Mouse (Mus musculus) yolk sac, embryonic 10.5 days (tissue): ENCODE measurements around the gene Ccnt1.
"Not testable (repeated sequence)": the region's sequence is repeated elsewhere in the genome, so short reads cannot be mapped to it uniquely, and the experiment has no call there.

Experiments used
- DNase-seq: peaks from one replicate; pipeline ENCODE4 v3.0.0-alpha.2; 2017; ENCODE audit warnings: low spot score

Ccnt1 gene

DNA sequence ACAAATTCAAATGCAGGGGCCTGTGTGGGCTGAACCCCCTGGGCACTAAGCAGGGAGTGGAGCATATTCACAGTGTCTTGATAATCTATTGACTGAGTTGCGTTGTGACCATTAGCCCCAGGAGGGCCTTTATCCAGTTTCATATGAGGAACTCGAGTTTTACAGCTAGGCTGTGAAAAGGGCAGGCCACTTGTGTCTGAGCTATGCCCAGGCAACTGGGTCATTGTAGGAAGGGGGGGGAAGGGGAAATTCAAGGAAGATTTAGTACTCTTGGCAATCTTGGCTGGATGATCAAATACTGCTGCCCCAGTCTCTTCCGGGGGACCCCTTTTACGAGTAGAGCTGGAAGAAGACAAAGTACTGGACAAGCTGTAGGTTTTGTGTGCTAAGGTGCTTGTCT lies 27.4 kb downstream of the Ccnt1 start:
- no peak for DNase-seq

DNA sequence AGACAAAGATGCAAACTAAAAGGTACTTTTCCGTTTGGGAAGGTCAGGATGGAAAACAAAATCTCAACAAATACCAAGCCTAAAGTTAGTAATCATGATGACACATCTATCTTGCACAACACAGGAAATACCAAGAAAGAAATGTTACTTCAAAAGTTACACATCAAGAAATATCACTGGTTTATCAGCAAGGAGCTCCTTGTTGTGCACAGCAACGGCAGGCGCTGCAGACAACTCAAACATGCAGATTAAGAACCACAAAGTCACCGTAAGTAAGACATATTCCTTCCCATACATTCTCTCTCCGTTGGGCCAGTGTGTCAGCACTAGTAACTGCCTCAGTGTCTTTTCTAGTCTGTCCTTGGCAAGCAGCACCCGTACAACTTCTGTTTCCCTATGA lies 29.7 kb downstream of the Ccnt1 start:
- DNase-seq = no peak

DNA sequence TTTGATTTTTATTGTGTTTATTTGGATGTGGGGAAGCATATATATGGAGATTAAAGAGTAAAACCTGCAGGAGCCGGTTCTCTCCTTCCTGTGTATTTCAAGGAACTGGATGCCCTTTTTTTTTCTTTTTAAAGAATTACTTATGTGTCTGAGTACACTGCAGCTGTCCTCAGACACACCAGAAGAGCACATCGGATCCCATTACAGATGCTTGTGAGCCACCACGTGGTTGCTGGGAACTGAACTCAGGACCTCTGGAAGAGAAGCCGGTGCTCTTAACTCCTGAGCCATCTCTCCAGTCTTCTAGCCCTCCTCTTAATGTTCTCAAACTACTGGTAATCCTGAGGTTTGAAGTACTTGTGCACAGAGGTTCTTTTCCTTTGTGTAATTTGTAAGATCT lies 32.8 kb downstream of the Ccnt1 start:
- DNase-seq = no peak

DNA sequence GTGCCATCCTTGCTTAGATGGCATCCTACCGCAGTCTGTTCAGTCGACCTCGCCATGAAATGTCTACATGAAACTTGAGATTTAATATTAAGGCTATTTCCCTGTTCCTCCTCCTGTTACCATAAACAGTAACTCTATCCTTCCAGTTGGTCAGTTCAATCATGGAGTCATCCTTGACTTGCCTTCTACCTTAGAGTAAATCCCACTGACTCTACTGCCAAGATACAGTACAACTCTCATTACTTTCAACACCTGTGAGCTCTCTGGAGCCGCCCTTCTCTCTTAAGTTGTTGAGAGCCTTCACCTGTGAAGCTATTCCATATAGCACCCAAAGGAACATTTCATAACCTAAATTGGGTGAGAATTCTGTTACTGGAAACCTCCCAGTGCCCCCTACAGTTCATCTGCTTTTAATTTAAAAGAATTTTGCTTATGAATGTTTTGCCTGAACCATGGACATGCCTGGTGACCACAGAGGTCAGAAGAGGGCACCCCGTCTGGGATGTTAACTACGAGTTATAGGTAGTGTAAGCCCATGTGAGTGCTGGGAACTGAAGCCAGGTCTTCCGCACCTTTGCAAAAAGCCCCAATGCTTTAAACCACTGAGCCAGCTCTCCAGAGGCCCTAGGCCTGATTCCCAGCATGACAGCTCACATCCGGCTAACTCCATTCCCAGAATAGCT lies 33.8 kb downstream of the Ccnt1 start:
- no peak for DNase-seq

DNA sequence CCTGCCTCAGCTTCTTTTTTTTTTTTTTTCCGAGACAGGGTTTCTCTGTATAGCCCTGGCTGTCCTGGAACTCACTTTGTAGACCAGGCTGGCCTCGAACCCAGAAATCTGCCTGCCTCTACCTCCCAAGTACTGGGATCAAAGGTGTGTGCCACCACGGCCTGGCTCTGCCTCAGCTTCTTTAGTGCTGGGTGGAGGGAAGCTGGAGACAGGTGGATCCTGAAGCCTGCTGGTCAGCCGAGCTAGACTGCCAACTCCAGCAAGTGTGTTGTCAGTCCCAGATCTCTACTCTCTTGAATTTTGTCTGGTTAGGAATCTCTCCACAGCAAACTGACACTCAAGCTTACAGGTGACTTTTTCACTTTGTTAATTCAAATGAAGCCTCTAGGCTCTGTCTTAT lies 34.8 kb downstream of the Ccnt1 start:
- DNase-seq = no peak

DNA sequence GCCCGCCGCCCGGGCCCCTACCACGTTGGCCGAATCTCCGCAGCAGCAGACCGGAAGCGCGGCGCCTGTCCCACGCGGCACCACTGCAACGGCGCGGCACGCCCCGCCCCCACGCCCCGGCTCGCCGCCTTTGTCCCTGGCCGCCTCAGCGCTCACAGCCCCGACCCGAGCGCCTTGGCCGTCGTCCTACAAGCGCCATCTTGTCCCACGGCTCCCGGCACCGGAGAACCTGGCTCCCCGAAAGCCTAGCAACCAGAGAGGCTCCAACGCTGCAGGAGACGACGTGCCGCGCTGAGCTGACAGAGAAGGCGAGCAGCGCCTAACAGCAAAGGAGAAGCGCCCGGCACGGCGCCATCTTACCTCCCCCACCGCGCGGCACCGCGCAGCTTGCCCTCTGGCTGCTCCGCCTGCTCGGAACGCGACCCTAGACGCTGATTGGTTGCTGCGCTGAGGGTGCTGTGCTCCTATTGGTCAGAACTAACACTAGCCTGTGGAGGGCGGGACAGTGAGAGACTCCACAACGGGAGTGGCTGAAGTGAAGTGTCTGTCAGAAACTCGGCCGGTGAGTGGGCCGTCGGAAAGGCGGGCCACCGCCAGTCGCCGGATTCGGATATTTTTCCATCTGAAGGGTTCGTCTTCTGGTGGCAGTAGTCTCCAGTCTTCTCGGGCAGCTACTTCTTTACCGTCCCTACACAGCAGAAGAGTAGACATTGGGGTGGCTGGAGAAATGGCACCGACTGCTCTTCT lies 36.7 kb downstream of the Ccnt1 start, which contains the start of gene Kansl2:
TSS of gene Kansl2 (minus strand) at position 384 of the 747 bp plus-strand sequence.
- DNase-seq = peak; percentile 99

DNA sequence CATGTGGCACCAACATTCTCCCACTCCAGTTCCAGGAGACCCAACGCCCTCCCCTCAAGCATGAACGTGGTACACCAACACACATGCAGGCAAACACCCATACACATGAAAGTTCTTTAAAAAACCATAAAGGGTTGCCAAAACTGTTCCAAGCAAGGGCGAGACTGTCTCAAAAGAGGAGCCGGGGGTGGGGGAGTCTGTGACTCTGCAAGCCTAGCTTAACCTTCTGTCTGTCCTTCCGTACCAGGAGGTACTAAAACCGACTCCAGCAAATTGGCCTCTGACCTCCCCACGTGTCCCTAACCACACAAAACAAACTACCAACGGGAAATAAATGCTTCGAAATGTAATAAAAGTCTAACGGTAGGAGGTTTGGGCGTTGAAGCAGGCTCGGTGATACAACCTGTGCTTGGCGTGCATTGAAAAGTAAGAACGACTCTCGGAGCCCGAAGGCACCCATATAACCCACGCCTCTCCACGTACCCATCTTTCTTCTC lies 37.6 kb downstream of the Ccnt1 start:
- peak; percentile 54 for DNase-seq

DNA sequence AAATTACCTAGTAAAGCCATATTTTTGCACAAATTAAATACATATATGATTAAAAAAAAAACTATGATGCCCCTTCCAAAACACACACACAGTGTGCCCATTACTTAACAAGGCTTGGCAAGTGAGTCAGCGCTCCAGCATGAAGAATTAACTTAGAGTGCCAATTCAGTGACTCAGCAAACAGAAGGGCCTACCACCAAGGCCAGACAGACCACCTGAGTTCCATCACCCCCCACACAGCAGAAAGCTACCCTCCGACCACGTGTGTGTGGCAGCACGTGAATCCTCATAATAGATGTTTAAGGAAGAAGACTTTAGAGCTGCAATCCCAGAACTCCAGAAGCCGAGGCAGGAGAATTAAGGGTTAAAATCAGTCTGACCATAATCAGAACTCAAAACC lies 38.4 kb downstream of the Ccnt1 start:
- DNase-seq = no peak

DNA sequence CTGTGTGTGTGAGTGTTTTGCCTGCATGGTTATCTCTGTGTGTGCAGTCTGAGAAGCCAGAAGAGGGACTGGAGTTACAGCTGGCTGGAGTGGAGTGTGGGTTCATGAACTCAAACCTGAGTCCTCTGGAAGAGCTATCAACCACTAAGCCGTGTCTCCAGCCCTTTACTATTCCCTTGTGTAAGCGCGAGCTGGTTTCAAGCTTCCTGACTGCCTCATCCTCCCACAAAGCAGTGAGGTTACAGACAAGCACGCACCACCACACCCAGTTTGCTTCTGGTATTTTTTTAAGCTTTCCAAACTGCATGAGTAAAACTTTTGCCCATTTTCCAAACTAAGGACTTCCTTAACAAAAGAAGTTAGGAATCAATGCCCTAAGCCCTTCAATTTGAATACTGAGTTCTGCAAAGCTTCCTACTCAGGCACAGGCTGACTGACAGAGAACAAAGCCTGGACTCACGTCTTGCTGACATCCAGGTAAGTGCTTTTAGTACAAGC lies 42.6 kb downstream of the Ccnt1 start:
- no peak for DNase-seq

DNA sequence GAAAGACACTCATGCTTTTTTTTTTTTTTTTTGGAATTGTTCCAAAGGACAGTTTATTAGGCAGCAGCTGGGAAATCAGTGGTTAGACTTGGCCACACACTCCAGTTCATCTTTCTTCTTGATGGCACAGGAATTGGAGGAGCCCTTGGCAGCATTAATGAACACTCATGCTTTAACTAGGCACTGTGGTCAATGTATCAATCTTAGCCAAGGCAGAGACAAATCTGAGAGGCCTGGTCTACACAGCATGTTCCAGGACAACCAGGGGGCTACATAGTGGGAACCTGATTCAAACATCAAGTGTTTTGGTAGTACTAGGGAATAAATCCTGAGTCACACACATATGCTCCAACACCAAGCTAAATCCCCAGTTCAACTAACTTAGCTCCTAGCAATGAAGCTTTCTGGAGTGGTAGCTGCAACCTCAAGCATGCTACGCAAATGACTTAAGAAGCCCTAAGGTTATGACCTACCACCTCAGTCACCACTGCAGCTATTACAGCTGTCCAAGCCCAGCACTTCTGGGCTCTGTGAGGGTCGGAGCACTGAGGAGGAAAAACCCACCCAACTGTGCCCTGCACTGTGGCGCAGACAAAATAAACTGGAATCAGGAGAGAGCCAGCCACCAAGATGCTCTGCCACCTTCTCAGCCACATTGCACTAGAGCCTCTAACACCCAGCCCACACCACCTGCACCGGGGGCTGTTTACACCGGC lies 43.5 kb downstream of the Ccnt1 start:
- DNase-seq = no peak

DNA sequence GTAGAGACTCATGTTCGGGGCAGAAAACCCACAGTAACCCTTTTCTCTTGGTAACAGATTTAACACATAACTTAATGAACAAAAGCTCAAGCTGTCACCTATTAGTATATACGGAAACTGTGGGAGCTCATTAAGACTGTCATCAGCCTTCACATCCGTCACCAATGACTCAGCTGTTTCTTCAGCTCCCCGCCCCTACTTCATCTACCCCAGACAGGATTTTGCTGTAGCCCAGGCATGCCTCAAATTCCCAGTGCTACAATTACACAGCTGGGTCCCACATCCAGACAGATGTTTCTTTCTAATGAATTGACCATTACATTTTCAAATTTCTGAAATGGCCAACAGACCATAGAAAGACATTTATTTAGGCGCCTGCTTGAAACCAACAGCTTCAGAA lies 44.7 kb downstream of the Ccnt1 start:
- DNase-seq = no peak

DNA sequence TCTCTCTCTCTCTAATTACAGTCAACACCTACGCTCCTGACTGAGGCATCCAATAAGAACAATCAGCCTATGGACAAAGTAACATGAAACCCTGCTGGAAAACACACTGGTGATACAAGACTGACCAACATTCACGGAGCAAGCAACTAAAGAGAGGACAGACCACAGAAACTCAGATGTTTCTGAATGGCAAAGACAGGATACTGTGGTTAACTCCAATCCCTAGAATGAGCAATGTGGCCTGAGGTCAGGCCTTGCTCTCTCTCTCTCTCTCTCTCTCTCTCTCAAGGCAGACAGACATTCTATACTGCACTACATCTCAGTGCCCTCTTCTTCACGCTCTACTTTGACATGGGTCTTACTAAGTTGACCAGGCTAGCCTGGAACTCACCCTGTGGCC lies 49.5 kb downstream of the Ccnt1 start:
- no peak for DNase-seq

DNA sequence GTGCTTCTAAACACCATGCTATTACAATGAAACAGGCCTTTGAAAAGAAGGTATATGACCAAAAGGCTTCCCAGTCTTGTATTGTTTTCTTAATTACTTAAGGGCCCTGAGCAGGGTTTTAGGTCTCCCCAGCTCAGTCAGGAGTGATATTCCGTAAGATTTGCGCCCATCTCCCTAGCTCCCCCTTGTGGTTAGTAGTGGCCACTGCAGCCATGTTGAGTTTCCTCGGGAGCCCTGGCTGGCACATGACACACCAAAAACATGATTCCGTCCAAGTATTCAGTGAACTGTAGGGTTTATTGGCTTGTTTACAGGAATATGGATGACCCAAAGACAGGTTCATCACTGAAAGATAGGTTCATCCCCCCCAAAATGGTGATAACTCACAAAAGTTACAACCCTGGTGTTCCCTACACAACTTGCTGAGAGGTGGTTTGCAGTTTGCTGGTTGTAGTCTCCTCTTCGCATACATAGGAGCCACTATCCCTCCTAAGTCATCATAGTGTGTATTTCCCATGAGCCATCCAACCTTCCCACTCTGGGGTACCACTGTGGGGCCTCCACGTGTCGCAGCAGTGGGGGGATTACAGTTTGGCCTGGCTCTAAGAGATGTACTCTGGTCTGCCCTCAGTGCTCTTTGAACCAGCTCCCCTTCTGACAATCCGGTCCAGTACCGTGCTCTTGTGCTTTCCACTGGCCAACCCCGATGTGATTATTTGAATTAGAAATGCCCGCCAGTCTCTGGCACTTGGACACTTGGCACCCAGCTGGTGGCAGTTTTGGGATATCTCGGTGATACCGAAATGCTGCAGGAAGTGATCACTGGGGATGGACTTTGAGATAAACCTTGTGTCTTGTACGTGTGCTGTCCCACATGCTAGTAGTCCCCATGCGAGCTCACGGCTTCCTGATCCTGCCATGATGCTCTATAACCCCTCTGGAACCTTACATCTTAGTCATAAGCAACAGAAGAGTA lies 53.1 kb downstream of the Ccnt1 start:
- DNase-seq = peak; percentile 29

DNA sequence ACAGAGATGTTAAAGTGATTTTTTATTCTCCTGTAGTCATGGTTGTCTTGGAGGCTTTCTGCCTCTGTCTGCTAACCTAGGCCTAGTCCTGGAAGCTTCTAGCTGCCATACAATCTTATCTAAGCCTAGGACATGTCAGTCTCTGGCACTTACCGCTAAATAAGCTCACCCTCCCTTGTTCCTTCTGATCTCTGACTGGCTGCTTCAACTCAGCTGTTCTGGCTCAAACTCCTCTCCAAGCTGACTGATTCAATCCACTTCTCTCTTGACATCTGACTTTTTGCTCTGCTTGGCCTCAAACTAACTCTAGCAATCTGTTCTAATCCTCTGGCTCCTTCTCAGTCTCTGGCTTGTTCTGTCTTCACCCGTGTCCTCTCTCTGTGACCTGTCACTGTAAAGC lies 55.9 kb downstream of the Ccnt1 start:
- DNase-seq = not testable (repeated sequence)

DNA sequence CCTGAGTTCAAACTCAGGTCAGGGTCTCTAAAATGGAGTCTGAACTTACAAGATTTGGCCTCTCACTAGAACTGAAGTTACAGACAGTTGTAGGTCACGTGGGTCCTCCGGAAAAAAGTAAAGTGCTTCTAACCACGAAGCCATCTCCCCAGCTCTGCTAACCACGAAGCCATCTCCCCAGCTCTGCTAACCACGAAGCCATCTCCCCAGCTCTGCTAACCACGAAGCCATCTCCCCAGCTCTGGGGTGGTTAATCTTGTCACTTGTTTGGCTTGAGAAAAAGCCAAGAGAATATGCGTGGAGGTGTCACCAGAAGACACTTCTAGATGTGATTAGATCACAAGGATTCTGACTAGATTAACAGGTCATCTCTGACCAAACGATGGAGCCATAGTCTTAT lies 56.6 kb downstream of the Ccnt1 start:
- DNase-seq = no peak

DNA sequence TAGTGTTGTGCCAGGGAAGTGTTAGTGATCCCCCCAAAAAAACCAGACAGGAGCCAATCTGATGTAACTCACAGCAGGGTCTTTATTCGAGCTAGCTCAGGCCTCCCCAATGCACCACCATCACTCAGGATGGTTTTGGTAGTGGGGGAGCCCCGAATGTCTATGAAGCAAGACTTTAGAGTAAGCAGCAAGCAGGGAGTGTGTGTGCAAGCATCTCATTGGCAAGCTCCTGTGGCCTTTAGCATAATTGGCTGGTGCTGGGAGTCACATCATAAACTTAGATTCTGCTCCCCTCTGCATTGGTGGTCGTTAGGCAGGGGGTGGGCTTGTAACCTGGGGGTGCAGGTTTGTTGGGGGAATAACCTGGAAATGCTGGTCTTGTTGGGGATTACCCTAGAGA lies 57.0 kb downstream of the Ccnt1 start:
- DNase-seq = not testable (repeated sequence)

DNA sequence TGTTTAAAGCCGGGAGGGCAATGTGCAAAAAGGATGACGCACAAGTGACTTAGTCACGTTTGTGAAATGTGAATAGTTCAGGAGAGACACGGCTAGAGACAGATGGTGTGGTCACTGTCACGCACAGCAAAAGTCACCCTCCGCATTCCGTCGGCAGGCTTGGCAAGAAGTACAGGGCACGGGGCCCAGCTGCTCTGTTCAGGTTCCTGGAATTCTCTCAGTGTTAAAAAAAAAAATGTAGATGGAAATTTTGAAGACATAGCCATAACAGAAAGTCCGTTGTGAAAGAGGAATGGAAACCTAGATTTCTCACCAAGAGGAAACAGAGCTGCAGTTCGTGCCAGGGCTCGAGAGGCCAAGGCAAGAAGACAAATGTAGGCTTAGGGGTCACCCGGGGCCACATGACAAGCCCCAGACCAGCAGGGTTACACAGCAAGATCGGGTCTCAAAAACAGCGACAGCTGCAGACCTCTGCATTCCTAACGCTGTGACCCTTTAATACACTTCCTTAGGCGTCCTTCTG lies 57.9 kb downstream of the Ccnt1 start:
- DNase-seq = no peak

DNA sequence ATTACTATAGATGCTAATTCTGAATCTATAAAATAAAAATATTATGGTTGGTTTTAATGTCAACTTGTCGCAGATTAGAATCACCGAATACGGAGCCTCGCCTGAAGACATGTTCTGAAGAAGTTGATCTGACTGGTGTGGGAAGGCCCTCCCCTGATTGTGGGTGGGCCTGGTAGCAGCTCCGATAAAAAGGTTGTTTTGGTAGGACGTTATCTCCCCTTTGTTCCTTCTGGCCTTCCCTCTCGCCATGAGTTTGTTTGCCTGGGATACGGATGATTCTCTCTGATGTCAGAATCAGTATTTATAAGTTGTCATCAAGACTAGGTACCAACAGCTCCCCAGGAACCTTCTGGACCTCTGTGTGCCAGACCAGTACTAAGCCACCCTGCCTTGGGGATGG lies 58.5 kb downstream of the Ccnt1 start:
- no peak for DNase-seq

DNA sequence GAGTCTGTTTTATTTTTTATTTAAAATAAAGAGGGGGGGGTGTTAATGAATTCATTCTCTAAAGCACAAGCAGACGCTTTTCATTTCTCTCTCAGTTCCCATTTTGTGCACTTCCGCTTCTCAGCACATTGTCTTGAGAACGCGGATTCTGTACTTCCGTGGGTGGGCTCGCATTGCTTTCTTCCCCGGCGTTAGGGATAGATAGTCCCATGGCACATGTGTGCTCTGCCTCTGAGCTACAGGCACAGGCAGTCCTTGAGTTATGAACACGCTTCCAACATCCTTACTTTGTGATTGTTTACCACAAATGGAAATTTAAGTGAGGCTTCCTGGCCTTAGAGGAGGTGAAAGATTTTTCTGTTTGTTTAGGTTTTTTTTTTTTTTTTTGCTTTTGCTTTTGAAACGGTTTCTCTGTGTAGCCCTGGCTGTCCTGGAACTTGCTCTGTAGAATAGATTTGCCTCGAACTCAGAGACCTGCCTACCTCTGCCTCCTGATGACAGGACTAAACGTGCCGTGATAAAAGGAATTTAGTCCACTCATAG lies 59.3 kb downstream of the Ccnt1 start:
- DNase-seq = no peak

DNA sequence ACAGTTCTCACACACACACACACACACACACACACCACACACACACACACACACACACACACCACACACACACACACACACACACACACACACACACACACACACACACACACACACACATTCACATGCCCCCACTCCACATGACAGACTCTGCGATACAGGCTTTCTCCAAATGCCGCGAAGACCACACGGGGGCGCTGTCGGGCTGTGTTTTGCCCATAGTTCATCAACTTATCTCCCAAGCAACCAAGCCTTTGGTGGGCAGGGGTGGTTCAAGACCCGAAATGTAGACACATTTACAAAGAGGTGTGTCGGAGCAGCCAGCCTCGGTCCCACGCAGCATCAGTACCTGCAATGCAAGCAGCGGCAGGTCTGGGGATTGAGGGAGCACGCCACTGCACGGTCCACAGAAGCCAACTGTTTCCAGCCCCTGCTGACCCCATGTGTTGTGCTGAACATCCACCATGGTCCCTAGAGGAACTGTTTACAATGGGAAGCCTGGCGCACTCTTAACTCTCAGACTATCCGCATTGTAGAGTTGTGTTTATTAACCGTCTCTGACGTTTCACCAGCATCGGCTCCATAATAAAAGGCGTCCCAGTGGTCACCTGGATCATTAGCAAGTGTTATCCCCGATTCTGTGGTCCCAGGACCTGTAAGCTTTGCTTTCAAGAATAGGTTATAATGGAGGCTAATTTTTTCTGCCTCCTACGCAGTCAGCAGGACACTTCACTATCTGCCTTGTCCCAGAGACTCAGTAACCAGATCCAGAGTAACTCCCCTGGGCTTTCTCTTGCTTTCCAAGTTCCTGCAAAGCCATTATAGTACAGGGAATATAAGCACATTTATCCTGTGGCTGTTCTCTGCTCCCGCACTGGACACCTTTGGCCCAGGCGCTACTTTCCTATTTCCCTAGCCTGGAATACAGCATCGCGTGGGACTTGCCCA lies 60.0 kb downstream of the Ccnt1 start:
- peak; percentile 46 for DNase-seq
